Comparison of ENCODE assay signal across 9 mouse cellular contexts in genomic region chr7:127018416-127019305, GRCm38 (mm10). TPM values are rescaled to one million over a fixed set of nuclear protein-coding genes. Genes with fewer than 3 reads are reported as not detected.
DNase-seq lines count a peak whose midpoint lies in the region; ATAC-seq and TF ChIP-seq lines count a peak whose summit lies in the region.
"Had no signal": no experiment of that assay in that cellular context is flagged by ENCODE, and none has a peak within 500 bp of the region (broad histone marks: within the 10 kb centered on the region; RNA-seq: fewer than 3 reads in every experiment).

No protein-coding gene starts in this region.

- H3K4me1 ChIP-seq in kidney, embryonic 16.5 days (ENCODE audit: insufficient read depth, low read length) = peaks cover 80% of the 10 kb centered on the region
- H3K4me1 ChIP-seq in embryonic facial prominence, embryonic 13.5 days = peaks cover 82% of the 10 kb centered on the region
- peaks cover 25% of the 10 kb centered on the region for H3K4me1 ChIP-seq in hindbrain, embryonic 11.5 days (replicated peaks; ENCODE audit: control insufficient read depth, insufficient read depth, low read length)
- H3K4me1 ChIP-seq in midbrain, postnatal 0 days (ENCODE audit: insufficient read depth, low read length) = peaks cover 41% of the 10 kb centered on the region

- H3K36me3 ChIP-seq in kidney, embryonic 16.5 days (ENCODE audit: insufficient read depth, low read length) = peaks cover 24% of the 10 kb centered on the region
- H3K36me3 ChIP-seq in embryonic facial prominence, embryonic 13.5 days = peaks cover 41% of the 10 kb centered on the region
- peaks cover 2% of the 10 kb centered on the region; the same call in 1 of the 2 replicates for H3K36me3 ChIP-seq in hindbrain, embryonic 11.5 days (ENCODE audit: control insufficient read depth, insufficient read depth, low read length)
- peaks cover 26% of the 10 kb centered on the region for H3K36me3 ChIP-seq in midbrain, postnatal 0 days (ENCODE audit: insufficient read depth, low read length)

- TF ChIP-seq CTCF in midbrain, postnatal 0 days (IDR thresholded peaks at IDR 0.05) = no peak

- peak overlapping the region; percentile 35 for H3K9ac ChIP-seq in kidney, embryonic 16.5 days (replicated peaks; ENCODE audit: low read length)
- peak overlapping the region; percentile 83 for H3K9ac ChIP-seq in embryonic facial prominence, embryonic 13.5 days
- peak overlapping the region; percentile 38 for H3K9ac ChIP-seq in hindbrain, embryonic 11.5 days (ENCODE audit: low read depth, low read length)
- peak overlapping the region; percentile 79 for H3K9ac ChIP-seq in midbrain, postnatal 0 days (replicated peaks; ENCODE audit: low read length, poor library complexity, severe bottlenecking)

- no peak for ATAC-seq in kidney, embryonic 16.5 days (ENCODE audit: low FRiP score, low TSS enrichment)
- no peak for ATAC-seq in embryonic facial prominence, embryonic 13.5 days (ENCODE audit: insufficient number of reproducible peaks, insufficient read depth, low FRiP score, low TSS enrichment, low read depth)
- ATAC-seq in hindbrain, embryonic 11.5 days (ENCODE audit: low FRiP score) = no peak
- ATAC-seq in midbrain, postnatal 0 days (ENCODE audit: low FRiP score) = no peak

- no peaks in the 10 kb centered on the region for H3K9me3 ChIP-seq in kidney, embryonic 16.5 days (ENCODE audit: low read length)
- H3K9me3 ChIP-seq in embryonic facial prominence, embryonic 13.5 days = no peaks in the 10 kb centered on the region
- H3K9me3 ChIP-seq in hindbrain, embryonic 11.5 days (ENCODE audit: control insufficient read depth, low read length) = no peaks in the 10 kb centered on the region
- no peaks in the 10 kb centered on the region for H3K9me3 ChIP-seq in midbrain, postnatal 0 days (ENCODE audit: low read length)

- H3K27ac ChIP-seq in kidney, embryonic 16.5 days (ENCODE audit: low read length) = peak overlapping the region; percentile 98
- peak overlapping the region; percentile 96 for H3K27ac ChIP-seq in embryonic facial prominence, embryonic 13.5 days
- H3K27ac ChIP-seq in hindbrain, embryonic 11.5 days (ENCODE audit: low read depth, low read length) = no peak overlapping the region
- peak overlapping the region; percentile 27 for H3K27ac ChIP-seq in midbrain, postnatal 0 days (ENCODE audit: low read depth, low read length)

- 47% methylated on average over 15 of the region's 15 CpGs for WGBS in kidney, embryonic 16.5 days
- 68% methylated on average over 15 of the region's 15 CpGs for WGBS in embryonic facial prominence, embryonic 13.5 days
- WGBS in hindbrain, embryonic 11.5 days = 79% methylated on average over 15 of the region's 15 CpGs
- 85% methylated on average over 15 of the region's 15 CpGs for WGBS in midbrain, postnatal 0 days

- peak overlapping the region; percentile 28 for H3K4me2 ChIP-seq in kidney, embryonic 16.5 days (replicated peaks; ENCODE audit: low read depth, low read length)
- peak overlapping the region; percentile 92 for H3K4me2 ChIP-seq in embryonic facial prominence, embryonic 13.5 days
- H3K4me2 ChIP-seq in hindbrain, embryonic 11.5 days (replicated peaks; ENCODE audit: low read depth, low read length) = no peak overlapping the region
- peak overlapping the region; percentile 71 for H3K4me2 ChIP-seq in midbrain, postnatal 0 days (ENCODE audit: low read depth, low read length, poor library complexity, severe bottlenecking)

- no peaks in the 10 kb centered on the region for H3K27me3 ChIP-seq in kidney, embryonic 16.5 days (ENCODE audit: insufficient read depth, low read length)
- H3K27me3 ChIP-seq in embryonic facial prominence, embryonic 13.5 days = no peaks in the 10 kb centered on the region
- H3K27me3 ChIP-seq in hindbrain, embryonic 11.5 days (ENCODE audit: control insufficient read depth, insufficient read depth, low read length) = no peaks in the 10 kb centered on the region
- no peaks in the 10 kb centered on the region for H3K27me3 ChIP-seq in midbrain, postnatal 0 days (ENCODE audit: insufficient read depth, low read length)

- DNase-seq in kidney, adult 9 months = no peak
- DNase-seq in hindbrain, embryonic 11.5 days (ENCODE audit: low spot score) = no peak
- DNase-seq in midbrain, postnatal 0 days (ENCODE audit: low spot score) = no peak
- DNase-seq in embryo, embryonic 10 days (ENCODE audit: low spot score) = no peak
- no peak for DNase-seq in right cerebral cortex, adult 2 months (ENCODE audit: low spot score in 2 of 2)

- H3K4me3 ChIP-seq in kidney, embryonic 16.5 days (ENCODE audit: low read length) = no peak overlapping the region; the same call in 1 of the 2 replicates
- H3K4me3 ChIP-seq in embryonic facial prominence, embryonic 13.5 days = peak overlapping the region; percentile 72
- no peak overlapping the region for H3K4me3 ChIP-seq in hindbrain, embryonic 11.5 days (ENCODE audit: low read depth, low read length)
- H3K4me3 ChIP-seq in midbrain, postnatal 0 days (ENCODE audit: low read depth, low read length) = no peak overlapping the region

RNA-seq across cellular contexts. Expression of gene Pagr1a, which starts 1.5 kb away (rescaled TPM):
- 61.3 and 88.7 TPM in 2 replicates for polyA plus RNA-seq in kidney, embryonic 16.5 days (2015; fragmentation: Nextera tagmentation; extraction: Ambion mirVana)
- 50.4 and 53.7 TPM in 2 replicates for polyA plus RNA-seq in embryonic facial prominence, embryonic 13.5 days (2015; fragmentation: Nextera tagmentation; extraction: Ambion mirVana)
- 76.1 and 78.5 TPM in 2 replicates for polyA plus RNA-seq in hindbrain, embryonic 11.5 days (2014; fragmentation: Nextera tagmentation; extraction: Ambion mirVana)
- 5.3 TPM in 1 of 2 replicates, not detected in the other for total RNA-seq in midbrain, postnatal 0 days (2014; rRNA removed)
- polyA plus RNA-seq in midbrain, postnatal 0 days (2015; fragmentation: Nextera tagmentation; extraction: Ambion mirVana) = 33.1 and 41.1 TPM in 2 replicates
- total RNA-seq: common myeloid progenitor, adult 5-6 weeks had no signal

RNA-seq across cellular contexts. Expression of gene Gm42742, which starts 2.2 kb away (rescaled TPM):
- polyA plus RNA-seq in kidney, embryonic 16.5 days (2015; fragmentation: Nextera tagmentation; extraction: Ambion mirVana) = 34.7 and 51.6 TPM in 2 replicates
- polyA plus RNA-seq in embryonic facial prominence, embryonic 13.5 days (2015; fragmentation: Nextera tagmentation; extraction: Ambion mirVana) = 83.4 and 89.6 TPM in 2 replicates
- 50.4 and 53.7 TPM in 2 replicates for polyA plus RNA-seq in hindbrain, embryonic 11.5 days (2014; fragmentation: Nextera tagmentation; extraction: Ambion mirVana)
- total RNA-seq in midbrain, postnatal 0 days (2014; rRNA removed) = 52.3 and 55.5 TPM in 2 replicates
- polyA plus RNA-seq in midbrain, postnatal 0 days (2015; fragmentation: Nextera tagmentation; extraction: Ambion mirVana) = 45.3 and 55.5 TPM in 2 replicates

RNA-seq across cellular contexts. Expression of gene Prrt2, which starts 2.4 kb away (rescaled TPM):
- 5.4 and 6.0 TPM in 2 replicates for polyA plus RNA-seq in kidney, embryonic 16.5 days (2015; fragmentation: Nextera tagmentation; extraction: Ambion mirVana)
- 13.1 and 16.9 TPM in 2 replicates for polyA plus RNA-seq in embryonic facial prominence, embryonic 13.5 days (2015; fragmentation: Nextera tagmentation; extraction: Ambion mirVana)
- polyA plus RNA-seq in hindbrain, embryonic 11.5 days (2014; fragmentation: Nextera tagmentation; extraction: Ambion mirVana) = 7.2 and 7.7 TPM in 2 replicates
- 102 and 155 TPM in 2 replicates for total RNA-seq in midbrain, postnatal 0 days (2014; rRNA removed)
- 109 and 124 TPM in 2 replicates for polyA plus RNA-seq in midbrain, postnatal 0 days (2015; fragmentation: Nextera tagmentation; extraction: Ambion mirVana)

RNA-seq across cellular contexts. Expression of gene Pagr1b, which starts 2.4 kb away (rescaled TPM):
- 1.2 TPM in 1 of 2 replicates, not detected in the other for polyA plus RNA-seq in kidney, embryonic 16.5 days (2015; fragmentation: Nextera tagmentation; extraction: Ambion mirVana)
- 0.47 TPM in 1 of 2 replicates, not detected in the other for polyA plus RNA-seq in embryonic facial prominence, embryonic 13.5 days (2015; fragmentation: Nextera tagmentation; extraction: Ambion mirVana)
- not detected in 2 replicates for polyA plus RNA-seq in hindbrain, embryonic 11.5 days (2014; fragmentation: Nextera tagmentation; extraction: Ambion mirVana)
- total RNA-seq in midbrain, postnatal 0 days (2014; rRNA removed) = 2.4 TPM in 1 of 2 replicates, not detected in the other
- polyA plus RNA-seq in midbrain, postnatal 0 days (2015; fragmentation: Nextera tagmentation; extraction: Ambion mirVana) = 0.66 TPM in 1 of 2 replicates, not detected in the other
- total RNA-seq: common myeloid progenitor, adult 5-6 weeks; heart, postnatal 10 days had no signal

RNA-seq across cellular contexts. Expression of gene Mvp, which starts 4.2 kb away (rescaled TPM):
- polyA plus RNA-seq in kidney, embryonic 16.5 days (2015; fragmentation: Nextera tagmentation; extraction: Ambion mirVana) = 19.7 and 21.4 TPM in 2 replicates
- 5.3 and 7.1 TPM in 2 replicates for polyA plus RNA-seq in embryonic facial prominence, embryonic 13.5 days (2015; fragmentation: Nextera tagmentation; extraction: Ambion mirVana)
- 3.4 and 3.5 TPM in 2 replicates for polyA plus RNA-seq in hindbrain, embryonic 11.5 days (2014; fragmentation: Nextera tagmentation; extraction: Ambion mirVana)
- 4.2 and 7.2 TPM in 2 replicates for total RNA-seq in midbrain, postnatal 0 days (2014; rRNA removed)
- polyA plus RNA-seq in midbrain, postnatal 0 days (2015; fragmentation: Nextera tagmentation; extraction: Ambion mirVana) = 3.9 and 4.4 TPM in 2 replicates
